Mouse (Mus musculus) hindbrain, embryonic 15.5 days (tissue): ENCODE measurements around the gene Ece2. TPM values are rescaled to one million over a fixed set of nuclear protein-coding genes. Genes with fewer than 3 reads are reported as not detected.
"Not testable (repeated sequence)": the region's sequence is repeated elsewhere in the genome, so short reads cannot be mapped to it uniquely, and the experiment has no call there.

ENCODE experiments used
- ATAC-seq: fragments of 200-750 bp; cut with Nextera tagmentation; 2 replicates; pipeline ENCODE4 v1.8.0; 2017; ENCODE audit warnings: low read depth, moderate number of reproducible peaks, moderate TSS enrichment; ENCODE audit not compliant: low FRiP score
- H3K27ac ChIP-seq: fragments of 300-500 bp; sonication (generic); replicated peaks from 2 replicates; pipeline ENCODE4 v1.5.1; 2015; ENCODE audit warnings: mild to moderate bottlenecking, inconsistent platforms
- H3K27me3 ChIP-seq: fragments of 300-500 bp; sonication (generic); 2 replicates; pipeline ENCODE4 v1.6.1; 2015; ENCODE audit warnings: control low read depth, inconsistent platforms
- H3K36me3 ChIP-seq: fragments of 300-500 bp; sonication (generic); 2 replicates; pipeline ENCODE4 v1.6.1; 2015; ENCODE audit warnings: control low read depth, inconsistent platforms
- H3K4me1 ChIP-seq: fragments of 300-500 bp; sonication (generic); replicated peaks from 2 replicates; pipeline ENCODE4 v1.6.1; 2015; ENCODE audit warnings: control low read depth, inconsistent platforms
- H3K4me2 ChIP-seq: fragments of 300-500 bp; sonication (generic); 2 replicates; pipeline ENCODE4 v1.6.1; 2015; ENCODE audit warnings: moderate library complexity, mild to moderate bottlenecking, inconsistent platforms
- H3K4me3 ChIP-seq: fragments of 300-500 bp; sonication (generic); 2 replicates; pipeline ENCODE4 v1.5.1; 2015; ENCODE audit warnings: mild to moderate bottlenecking, inconsistent platforms
- H3K9ac ChIP-seq: fragments of 300-500 bp; sonication (generic); 2 replicates; pipeline ENCODE4 v1.6.1; 2015; ENCODE audit warnings: inconsistent platforms
- H3K9me3 ChIP-seq: fragments of 300-500 bp; sonication (generic); 2 replicates; pipeline ENCODE4 v1.6.1; 2016; ENCODE audit warnings: control low read depth, inconsistent platforms
- WGBS: fragments of 180-500 bp; shearing (Covaris S2); methylation state at CpG from one replicate; pipeline ENCODE4 v1.1.7; 2015; 5-methylcytosine and 5-hydroxymethylcytosine counted together
- polyA plus RNA-seq: library from polyadenylated mRNA; unstranded; fragments of >200 nt; fragmentation: Nextera tagmentation; extraction: Ambion mirVana; gene quantifications from 2 replicates; pipeline ENCODE4 v1.2.1, GENCODE M21; 2015

Gene Ece2
- polyA plus RNA-seq, 1 experiment from 2014 or later, result 18.1 TPM

- peaks cover 8% of the 10 kb centered on the region for H3K4me1 ChIP-seq
- no peaks in the 10 kb centered on the region for H3K9me3 ChIP-seq
- peak; percentile 61; the same call in 1 of the 2 replicates for ATAC-seq
- 53% methylated on average over 8 of the region's 8 CpGs for WGBS
- no peak overlapping the region for H3K4me2 ChIP-seq
- no peak overlapping the region for H3K9ac ChIP-seq
- H3K4me3 ChIP-seq, result no peak overlapping the region
- H3K27me3 ChIP-seq, result no peaks in the 10 kb centered on the region
- peaks cover 8% of the 10 kb centered on the region for H3K36me3 ChIP-seq
- H3K27ac ChIP-seq, result peak overlapping the region; percentile 41; the same call in 1 of the 2 replicates
Observed at GRCm38 (mm10) chr16:20638367-20638766, 8.7 kb downstream of the Ece2 start.

GRCm38 (mm10) chr16:20642161-20642560 is 12.5 kb downstream of the Ece2 start:
- H3K9ac ChIP-seq, result no peak overlapping the region
- no peak overlapping the region for H3K4me3 ChIP-seq
- H3K4me2 ChIP-seq, result no peak overlapping the region
- WGBS, result 3% methylated on average over 8 of the region's 8 CpGs
- no peaks in the 10 kb centered on the region for H3K27me3 ChIP-seq
- peak; percentile 54 for ATAC-seq
- H3K27ac ChIP-seq, result no peak overlapping the region
- H3K36me3 ChIP-seq, result 0 out of 2 replicates have a peak, but pooled peaks cover 10% of the 10 kb centered on the region
- peaks cover 8% of the 10 kb centered on the region for H3K4me1 ChIP-seq
- H3K9me3 ChIP-seq, result no peaks in the 10 kb centered on the region

- H3K27me3 ChIP-seq, result no peaks in the 10 kb centered on the region
- H3K36me3 ChIP-seq, result 0 out of 2 replicates have a peak, but pooled peaks cover 10% of the 10 kb centered on the region
- H3K4me2 ChIP-seq, result no peak overlapping the region
- H3K4me3 ChIP-seq, result no peak overlapping the region
- H3K27ac ChIP-seq, result no peak overlapping the region
- H3K4me1 ChIP-seq, result no peaks in the 10 kb centered on the region
- no peaks in the 10 kb centered on the region for H3K9me3 ChIP-seq
- WGBS, result 89% methylated on average over 7 of the region's 7 CpGs
- H3K9ac ChIP-seq, result no peak overlapping the region
- ATAC-seq, result no peak
Observed at GRCm38 (mm10) chr16:20643911-20644310, 14.3 kb downstream of the Ece2 start.

- Histone ChIP-seq H3K4me3 (peak within 1 kb of the TSS; percentile 59), H3K4me1 (peaks cover 20% of the 10 kb centered on the region), H3K27ac (peak within 1 kb of the TSS; percentile 79), H3K4me2 (peak within 1 kb of the TSS; percentile 92), H3K9ac (peak within 1 kb of the TSS; percentile 84), H3K27me3 (no peaks in the 10 kb centered on the region), H3K36me3 (peaks cover 26% of the 10 kb centered on the region), H3K9me3 (no peaks in the 10 kb centered on the region)
- WGBS, result 1% methylated on average over 43 of the region's 46 CpGs
- peak; percentile 97 for ATAC-seq
Observed at GRCm38 (mm10) chr16:20651076-20651946, 21.7 kb downstream of the Ece2 start, which contains the start of gene Psmd2. Psmd2 (plus strand) TSS chr16:20651652.

- no peak; the same call in 1 of the 2 replicates for ATAC-seq
- H3K27ac ChIP-seq, result peak overlapping the region; percentile 73
- peak overlapping the region; percentile 59 for H3K4me3 ChIP-seq
- H3K27me3 ChIP-seq, result no peaks in the 10 kb centered on the region
- H3K4me1 ChIP-seq, result peaks cover 20% of the 10 kb centered on the region
- peak overlapping the region; percentile 92 for H3K4me2 ChIP-seq
- H3K9ac ChIP-seq, result peak overlapping the region; percentile 84
- peaks cover 32% of the 10 kb centered on the region for H3K36me3 ChIP-seq
- WGBS, result 8% methylated on average over 10 of the region's 12 CpGs
- no peaks in the 10 kb centered on the region for H3K9me3 ChIP-seq
Observed at GRCm38 (mm10) chr16:20651947-20652310, 22.3 kb downstream of the Ece2 start.

GRCm38 (mm10) chr16:20653315-20653714 is 23.7 kb downstream of the Ece2 start:
- H3K4me1 ChIP-seq, result peaks cover 20% of the 10 kb centered on the region
- no peaks in the 10 kb centered on the region for H3K27me3 ChIP-seq
- H3K9ac ChIP-seq, result no peak overlapping the region
- no peak for ATAC-seq
- H3K36me3 ChIP-seq, result peaks cover 46% of the 10 kb centered on the region
- peak overlapping the region; percentile 92 for H3K4me2 ChIP-seq
- H3K27ac ChIP-seq, result no peak overlapping the region
- H3K9me3 ChIP-seq, result no peaks in the 10 kb centered on the region
- H3K4me3 ChIP-seq, result no peak overlapping the region
- 43% methylated on average over 2 of the region's 2 CpGs for WGBS

- no peak overlapping the region for H3K9ac ChIP-seq
- H3K4me1 ChIP-seq, result peaks cover 8% of the 10 kb centered on the region
- H3K9me3 ChIP-seq, result no peaks in the 10 kb centered on the region
- no peak overlapping the region for H3K4me2 ChIP-seq
- no peak overlapping the region for H3K27ac ChIP-seq
- no peak for ATAC-seq
- peaks cover 87% of the 10 kb centered on the region for H3K36me3 ChIP-seq
- no peak overlapping the region for H3K4me3 ChIP-seq
- WGBS, result 94% methylated on average over 4 of the region's 4 CpGs
- H3K27me3 ChIP-seq, result no peaks in the 10 kb centered on the region
Observed at GRCm38 (mm10) chr16:20657661-20658060, 28.0 kb downstream of the Ece2 start.

GRCm38 (mm10) chr16:20668013-20668412 is 38.4 kb downstream of the Ece2 start, which contains the start of gene Eif4g1:
Eif4g1 (plus strand) TSS chr16:20668313.
- not testable (repeated sequence) for H3K27me3 ChIP-seq, H3K9ac ChIP-seq, ATAC-seq, H3K4me2 ChIP-seq, H3K27ac ChIP-seq, H3K4me1 ChIP-seq, H3K4me3 ChIP-seq, H3K9me3 ChIP-seq
- peaks cover 11% of the 10 kb centered on the region; the same call in 1 of the 2 replicates for H3K36me3 ChIP-seq
- WGBS, result 98% methylated on average over 5 of the region's 6 CpGs

- H3K4me1 ChIP-seq, result peaks cover 23% of the 10 kb centered on the region
Observed at GRCm38 (mm10) chr16:20670291-20670690, 40.7 kb downstream of the Ece2 start.

GRCm38 (mm10) chr16:20671886-20672285 is 42.3 kb downstream of the Ece2 start:
- H3K27ac ChIP-seq, result 0 out of 2 replicates have a peak overlapping the region, but pooled peaks have one; percentile 84
- peak overlapping the region; percentile 90 for H3K4me2 ChIP-seq
- WGBS, result 22% methylated on average over 6 of the region's 6 CpGs
- H3K36me3 ChIP-seq, result peaks cover 20% of the 10 kb centered on the region
- H3K9me3 ChIP-seq, result no peaks in the 10 kb centered on the region
- H3K4me3 ChIP-seq, result peak overlapping the region; percentile 68
- H3K4me1 ChIP-seq, result peaks cover 26% of the 10 kb centered on the region
- H3K9ac ChIP-seq, result no peak overlapping the region
- no peaks in the 10 kb centered on the region for H3K27me3 ChIP-seq
- ATAC-seq, result no peak

More at GRCm38 (mm10) chr16:20670291-20670690, 40.7 kb downstream of the Ece2 start:
- no peak overlapping the region for H3K4me2 ChIP-seq
- no peak for ATAC-seq
- H3K9ac ChIP-seq, result no peak overlapping the region
- 87% methylated on average over 3 of the region's 3 CpGs for WGBS
- no peak overlapping the region for H3K27ac ChIP-seq
- H3K4me3 ChIP-seq, result no peak overlapping the region
- peaks cover 9% of the 10 kb centered on the region for H3K36me3 ChIP-seq
- no peaks in the 10 kb centered on the region for H3K27me3 ChIP-seq
- H3K9me3 ChIP-seq, result no peaks in the 10 kb centered on the region

GRCm38 (mm10) chr16:20672500-20672902 is 42.9 kb downstream of the Ece2 start:
- H3K27me3 ChIP-seq, result no peaks in the 10 kb centered on the region
- ATAC-seq, result peak; percentile 98
- H3K36me3 ChIP-seq, result peaks cover 25% of the 10 kb centered on the region
- peak overlapping the region; percentile 90 for H3K4me2 ChIP-seq
- H3K4me3 ChIP-seq, result peak overlapping the region; percentile 68
- 0% methylated on average over 37 of the region's 38 CpGs for WGBS
- H3K4me1 ChIP-seq, result peaks cover 27% of the 10 kb centered on the region
- H3K9me3 ChIP-seq, result no peaks in the 10 kb centered on the region
- peak overlapping the region; percentile 84 for H3K9ac ChIP-seq
- H3K27ac ChIP-seq, result peak overlapping the region; percentile 84

- peaks cover 32% of the 10 kb centered on the region for H3K4me1 ChIP-seq
- 0% methylated on average over 51 of the region's 78 CpGs for WGBS
- peak; percentile 87 for ATAC-seq
- H3K9ac ChIP-seq, result peak overlapping the region; percentile 84
- peak overlapping the region; percentile 68 for H3K4me3 ChIP-seq
- H3K27me3 ChIP-seq, result no peaks in the 10 kb centered on the region
- peak overlapping the region; percentile 84 for H3K27ac ChIP-seq
- H3K9me3 ChIP-seq, result no peaks in the 10 kb centered on the region
- H3K36me3 ChIP-seq, result peaks cover 32% of the 10 kb centered on the region
- peak overlapping the region; percentile 90 for H3K4me2 ChIP-seq
Observed at GRCm38 (mm10) chr16:20672965-20673705, 43.5 kb downstream of the Ece2 start.
